Mouse (Mus musculus) adrenal gland, adult 2 months (tissue): ENCODE measurements around the gene Gsc. TPM values are rescaled to one million over a fixed set of nuclear protein-coding genes. Genes with fewer than 3 reads are reported as not detected.

Experiments
- DNase-seq: peaks from one replicate; pipeline ENCODE4 v3.0.0; 2021
- long read RNA-seq: library from polyadenylated mRNA; stranded (forward); transcript quantifications from one replicate; pipeline ENCODE4 v2.0.0, GENCODE M21; 2021
- polyA plus RNA-seq: library from polyadenylated mRNA; depleted of rRNA; stranded (reverse); fragments of >200 nt; gene quantifications from 2 replicates; pipeline ENCODE4 v1.2.3, GENCODE M21; 2012; rRNA removed
- total RNA-seq, 2 experiments: library from RNA; stranded (reverse); gene quantifications; 2 replicates each; pipeline ENCODE4 v1.2.3; 2021

Gsc gene
- not detected for total RNA-seq
- 0.08 and 0.32 TPM in 2 replicates for polyA plus RNA-seq
- long read RNA-seq, result 0 reads

DNA sequence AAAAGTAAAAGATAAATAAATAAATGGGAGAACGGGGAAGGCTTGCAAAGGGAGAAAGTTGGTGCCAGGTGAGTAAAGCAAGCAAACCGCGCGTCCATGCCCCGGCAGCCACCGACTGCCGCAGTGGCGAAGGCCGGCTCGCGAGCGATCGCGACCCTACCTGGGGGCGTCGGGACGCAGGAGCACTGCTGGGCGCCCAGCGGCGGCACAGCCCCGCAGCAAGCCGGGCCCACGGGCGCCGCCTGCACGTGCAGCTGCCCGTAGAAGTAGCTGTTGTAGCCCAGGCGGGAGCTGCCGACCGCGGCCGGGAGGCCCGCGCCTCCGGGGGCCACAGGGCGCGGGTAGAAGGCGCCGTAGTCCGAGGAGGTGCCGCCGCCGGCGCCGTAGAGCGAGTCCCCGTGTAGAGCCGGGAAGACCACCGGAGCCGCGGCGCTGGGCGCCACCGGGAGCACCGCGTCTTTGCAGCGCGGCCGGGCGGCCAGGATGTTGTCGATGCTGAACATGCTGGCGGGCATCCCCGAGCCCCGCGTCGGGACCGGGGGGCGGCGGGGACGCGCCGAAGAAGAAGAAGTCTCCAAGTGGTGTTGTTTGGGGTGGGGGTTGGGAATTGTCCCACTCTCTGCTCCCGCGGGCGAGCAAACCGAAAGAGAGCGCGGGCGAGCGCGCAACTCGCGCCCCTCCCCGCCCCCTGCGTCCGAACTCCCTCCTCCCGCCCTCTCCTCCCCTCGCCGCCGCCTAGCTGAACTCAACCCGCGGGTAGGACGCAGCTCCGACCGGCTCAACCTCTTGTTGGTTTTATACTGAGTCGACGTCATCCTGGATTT, at the start of gene Gsc:
Gene Gsc, minus strand, starts transcription at position 730 of the 824 bp plus-strand sequence.
- peak; percentile 47 for DNase-seq

DNA sequence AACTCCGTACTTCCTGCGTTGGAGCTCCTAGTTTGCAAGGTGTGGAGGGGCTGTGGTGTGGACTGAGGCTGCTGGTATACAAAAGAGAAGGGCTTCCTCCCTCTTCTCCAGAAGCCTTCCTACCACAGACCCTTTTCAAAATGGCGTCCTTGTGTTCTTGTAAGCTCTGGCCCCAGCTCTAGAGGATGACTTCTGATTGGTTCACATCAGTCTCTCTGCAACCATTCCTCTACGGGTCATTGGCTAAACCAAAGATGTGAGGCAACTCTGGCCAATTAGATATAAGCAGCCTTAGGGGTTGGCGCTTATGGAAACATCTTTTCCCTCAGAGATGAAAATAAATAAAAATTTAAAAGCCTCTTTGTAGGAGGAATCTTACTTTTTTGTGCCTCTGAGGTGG, 46.6 kb upstream of the Gsc start:
- DNase-seq, result no peak

- DNase-seq, result no peak
These were observed 34.8 kb upstream of the Gsc start for GRCm38 (mm10) chr12:104507911-104508310.

- DNase-seq, result no peak
These were observed 18.9 kb upstream of the Gsc start for GRCm38 (mm10) chr12:104492009-104492408.

- DNase-seq, result no peak
These were observed 13.1 kb upstream of the Gsc start for GRCm38 (mm10) chr12:104486205-104486604.

GRCm38 (mm10) chr12:104485161-104485560, 12.0 kb upstream of the Gsc start:
- DNase-seq, result no peak

GRCm38 (mm10) chr12:104481007-104481406, 7.9 kb upstream of the Gsc start:
- no peak for DNase-seq

DNA sequence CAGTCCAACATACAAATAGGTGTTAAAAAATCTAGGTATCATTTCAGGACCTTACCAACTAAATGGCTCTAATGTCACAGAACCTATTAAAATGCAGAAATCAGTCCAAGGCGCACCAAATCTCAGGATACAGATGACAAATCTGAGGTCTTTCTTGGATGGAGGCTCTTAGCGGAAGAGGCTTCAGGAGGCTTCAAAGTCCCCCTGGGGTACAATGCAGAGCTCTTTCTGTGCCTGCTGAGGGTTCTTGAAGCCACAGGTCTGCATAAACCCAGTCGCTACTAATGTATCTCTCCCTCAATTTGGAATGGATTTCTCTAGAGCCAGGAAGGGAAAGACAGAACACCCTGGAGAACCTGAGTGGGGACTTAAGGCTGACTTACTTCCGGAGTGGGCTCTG, 5.1 kb upstream of the Gsc start:
- DNase-seq, result no peak

DNA sequence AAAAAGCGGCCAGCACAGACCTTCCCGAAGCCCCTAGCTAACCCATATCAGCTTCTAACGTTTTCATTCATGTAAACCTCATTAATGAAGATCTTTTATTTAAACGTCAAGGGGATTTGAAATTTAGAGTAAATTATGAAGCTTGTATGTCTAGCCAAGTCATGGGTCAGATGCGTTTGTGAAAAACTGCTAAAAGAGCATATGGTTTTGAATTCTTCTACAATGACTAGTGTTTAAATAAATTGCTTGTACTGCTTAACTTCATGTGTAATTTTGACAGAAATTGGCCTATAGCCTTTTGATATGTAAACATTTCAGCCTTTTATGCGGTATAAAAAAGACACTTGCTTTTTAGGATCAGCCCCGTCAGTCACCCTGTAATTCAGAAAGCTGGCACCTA, 4.4 kb upstream of the Gsc start:
- no peak for DNase-seq

DNA sequence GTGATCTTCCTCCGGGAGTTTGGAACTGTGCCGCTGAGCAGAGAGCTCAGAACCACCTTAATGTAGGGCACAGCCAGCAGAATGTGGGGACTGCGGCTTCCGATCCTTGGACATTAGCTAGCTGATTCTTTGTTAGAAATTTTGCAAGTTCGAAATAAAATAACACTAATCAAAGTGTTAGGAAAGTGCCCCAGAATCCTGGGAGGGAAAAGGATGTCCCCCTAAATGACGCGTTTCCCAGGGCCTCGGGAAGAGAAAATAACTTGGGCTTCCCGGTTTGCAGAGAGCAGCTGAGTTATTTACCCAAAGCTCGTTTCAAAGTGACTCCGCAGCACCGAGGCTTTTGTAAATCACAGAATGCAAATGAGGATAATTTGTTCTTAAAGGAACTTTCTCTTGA, 3.9 kb upstream of the Gsc start:
- DNase-seq, result no peak

DNA sequence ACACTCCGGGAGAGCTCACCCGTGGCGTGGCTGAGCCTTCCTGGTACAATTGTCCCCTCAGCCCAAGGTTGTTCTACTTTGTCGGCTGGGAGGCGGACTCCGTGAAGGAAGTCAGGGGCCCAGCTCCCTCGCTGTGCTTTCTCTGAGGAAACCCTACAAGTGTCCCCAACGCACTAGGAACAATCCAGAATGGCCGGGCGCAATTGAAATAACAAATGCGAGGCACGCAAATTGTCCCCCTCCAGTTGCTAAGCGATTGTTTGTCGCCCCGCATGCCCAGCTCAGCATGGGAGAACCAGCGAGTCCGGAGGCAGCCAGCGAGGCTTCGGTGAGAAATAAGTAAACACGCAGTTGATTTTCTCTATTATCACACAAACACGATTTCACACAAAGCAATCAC, 2.8 kb upstream of the Gsc start:
- no peak for DNase-seq

DNA sequence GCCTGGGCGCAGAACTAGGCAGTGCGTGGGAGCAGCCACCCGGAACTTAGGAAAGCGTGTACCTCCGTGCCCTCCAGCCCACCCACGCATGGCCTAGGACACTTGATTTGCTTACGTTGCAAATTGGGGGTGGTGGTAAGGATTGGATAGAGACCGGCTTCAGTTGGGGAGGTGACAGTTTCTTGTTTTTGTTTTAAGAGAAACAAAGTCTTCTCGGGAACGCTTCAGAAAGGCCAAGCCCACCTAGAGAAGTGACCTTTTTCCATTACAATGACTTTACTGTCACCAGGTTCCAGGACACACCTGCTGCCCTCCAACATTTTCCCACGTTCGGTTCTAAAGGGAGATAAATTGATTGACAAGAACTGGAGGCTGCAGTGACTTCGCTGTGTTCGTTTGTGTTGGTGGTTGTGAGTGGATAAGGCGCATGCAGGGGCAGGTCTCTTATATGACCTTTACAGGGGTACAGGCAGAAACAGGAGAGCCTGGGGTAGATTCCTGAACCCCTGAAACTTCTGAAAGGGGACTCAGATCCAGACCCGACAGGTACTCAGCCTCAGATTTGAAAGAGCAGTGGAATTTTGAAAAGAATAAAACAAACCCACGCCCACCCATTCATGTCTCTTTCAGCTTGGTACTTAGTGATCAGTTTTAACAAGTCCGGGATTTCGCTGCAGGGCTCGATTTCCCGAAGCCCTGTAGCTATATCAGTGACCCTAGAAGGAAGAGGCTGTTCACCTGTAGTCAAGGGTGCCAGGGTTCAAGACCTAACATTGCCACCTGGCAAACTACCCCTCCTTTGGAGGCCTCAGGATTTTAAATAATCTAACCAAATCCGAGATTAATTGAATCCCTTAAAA, 2.0 kb upstream of the Gsc start:
- no peak for DNase-seq

DNA sequence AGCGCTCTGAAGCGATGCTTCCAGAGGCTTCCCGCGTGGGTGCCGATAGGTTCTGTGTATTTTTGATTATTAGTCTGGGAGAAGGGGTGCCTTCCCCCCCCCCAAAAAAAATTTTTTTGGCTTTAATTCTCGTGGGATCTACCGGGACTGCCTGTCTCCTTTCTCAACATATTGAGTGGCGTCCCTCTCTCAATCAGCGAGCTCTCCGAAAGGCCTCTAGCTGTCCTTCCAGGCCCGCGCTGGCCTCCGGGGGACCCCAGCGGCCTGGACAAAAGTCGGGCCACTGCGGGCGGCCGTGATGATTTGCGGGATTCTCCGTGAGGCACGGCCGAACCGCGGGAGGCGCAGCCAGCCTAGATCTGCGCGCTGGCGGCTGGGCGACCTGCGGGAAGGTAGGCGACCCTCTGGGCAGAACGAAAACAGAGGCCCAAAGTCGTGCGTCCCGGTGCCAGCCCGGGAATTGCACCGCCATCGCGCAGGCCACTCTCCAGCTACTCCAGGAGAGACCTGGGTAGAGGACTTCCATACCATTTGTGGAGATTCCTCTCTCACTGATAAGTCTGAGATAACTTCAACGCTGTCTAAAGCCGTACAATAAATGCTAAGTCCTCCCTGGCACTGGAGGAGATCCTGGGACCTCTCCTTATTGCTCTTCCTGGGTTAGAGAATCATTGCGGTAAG, 1.2 kb upstream of the Gsc start:
- no peak for DNase-seq

DNA sequence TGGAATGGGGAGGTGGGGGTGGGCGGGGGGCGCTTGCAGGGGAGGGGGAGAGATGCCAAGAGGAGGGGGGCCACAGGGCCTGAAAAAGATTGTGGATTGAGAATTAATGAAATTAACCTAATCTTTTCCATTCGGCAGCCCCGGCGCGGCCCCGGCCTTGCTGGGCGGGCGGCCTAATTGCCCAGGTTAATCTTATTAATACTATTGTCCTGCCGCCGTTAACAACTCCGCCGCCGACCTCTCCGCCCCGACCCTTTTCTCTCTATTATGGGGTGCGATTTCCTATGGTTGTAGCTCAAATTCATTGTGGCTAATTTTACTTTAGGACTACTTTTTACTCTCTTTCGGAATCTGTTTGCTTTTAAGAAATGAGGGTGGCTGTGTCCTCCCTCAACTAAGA, 362 bp upstream of the Gsc start:
- DNase-seq, result no peak

GRCm38 (mm10) chr12:104472218-104472525, 958 bp downstream of the Gsc start:
- DNase-seq, result no peak

DNA sequence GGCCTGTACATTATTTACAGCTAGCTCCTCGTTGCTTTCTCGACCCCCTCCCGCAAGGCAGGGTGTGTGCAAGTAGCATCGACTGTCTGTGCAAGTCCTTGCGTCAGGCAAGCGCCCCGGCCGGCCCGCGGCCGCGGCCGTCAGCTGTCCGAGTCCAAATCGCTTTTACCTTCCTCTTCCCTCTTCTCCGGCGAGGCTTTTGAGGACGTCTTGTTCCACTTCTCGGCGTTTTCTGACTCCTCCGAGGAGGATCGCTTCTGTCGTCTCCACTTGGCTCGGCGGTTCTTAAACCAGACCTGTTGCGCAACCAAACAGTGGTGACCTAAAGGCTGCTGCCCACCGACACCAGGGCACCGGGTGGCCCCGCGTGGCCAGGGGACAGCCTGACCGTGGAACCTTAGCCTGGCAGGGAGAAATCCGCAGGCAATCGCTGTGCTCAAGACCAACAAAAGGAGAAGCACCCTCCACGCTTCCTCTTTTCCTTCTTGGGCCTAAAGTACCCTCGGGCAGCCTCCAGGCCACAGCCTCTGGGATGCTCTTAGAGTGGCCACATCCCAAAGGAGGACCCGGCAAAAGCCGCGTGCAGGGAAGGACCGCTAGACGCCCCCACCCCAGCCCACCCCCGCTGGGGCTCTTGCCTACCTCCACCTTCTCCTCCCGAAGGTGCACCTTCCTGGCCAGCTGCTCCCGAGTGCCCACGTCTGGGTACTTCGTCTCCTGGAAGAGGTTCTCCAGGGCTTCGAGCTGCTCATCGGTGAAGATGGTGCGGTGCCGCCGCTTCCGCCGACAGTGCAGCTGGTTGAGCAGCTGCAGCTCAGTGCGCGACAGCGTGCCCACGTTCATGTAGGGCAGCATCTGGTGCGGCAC, 1.5 kb downstream of the Gsc start:
- DNase-seq, result peak; percentile 30

GRCm38 (mm10) chr12:104470646-104471045, 2.5 kb downstream of the Gsc start:
- DNase-seq, result no peak

DNA sequence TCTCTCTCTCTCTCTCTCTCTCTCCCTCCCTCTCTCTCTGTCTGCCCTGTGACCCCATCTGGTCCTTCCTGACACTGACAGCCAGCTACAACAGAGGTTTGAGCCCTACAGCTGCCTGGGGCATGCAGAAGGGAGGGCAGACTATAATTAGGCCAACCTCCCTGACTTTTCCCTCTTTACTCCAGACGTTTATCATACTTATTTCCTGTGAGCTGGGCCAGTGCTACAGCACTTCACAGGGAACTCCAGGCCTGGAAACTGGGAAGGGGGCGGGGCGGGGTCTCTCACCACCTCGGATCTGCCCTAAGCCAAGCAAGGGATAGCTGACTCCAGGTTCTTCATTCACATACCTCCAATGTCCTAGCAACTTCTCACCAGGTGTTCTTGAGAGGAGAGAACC, 4.3 kb downstream of the Gsc start:
- DNase-seq, result no peak

DNA sequence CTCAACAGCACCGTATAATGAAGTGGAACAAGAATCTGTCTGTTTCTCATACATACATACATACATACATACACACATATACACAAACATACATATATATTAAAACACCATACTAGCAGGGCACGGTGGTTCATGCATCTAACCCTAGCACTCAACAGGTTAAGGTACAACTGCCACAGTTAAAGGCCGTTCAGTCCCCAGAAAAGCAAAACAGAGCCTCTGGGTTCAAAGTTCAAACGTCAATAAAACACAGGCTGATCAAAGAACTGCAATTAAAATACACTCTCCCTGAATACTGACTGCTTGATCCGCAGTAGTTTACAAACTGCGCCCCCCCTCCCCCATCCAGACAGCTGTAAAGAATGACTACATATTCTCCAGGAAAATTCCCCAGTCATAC, 5.8 kb downstream of the Gsc start:
- no peak for DNase-seq

DNA sequence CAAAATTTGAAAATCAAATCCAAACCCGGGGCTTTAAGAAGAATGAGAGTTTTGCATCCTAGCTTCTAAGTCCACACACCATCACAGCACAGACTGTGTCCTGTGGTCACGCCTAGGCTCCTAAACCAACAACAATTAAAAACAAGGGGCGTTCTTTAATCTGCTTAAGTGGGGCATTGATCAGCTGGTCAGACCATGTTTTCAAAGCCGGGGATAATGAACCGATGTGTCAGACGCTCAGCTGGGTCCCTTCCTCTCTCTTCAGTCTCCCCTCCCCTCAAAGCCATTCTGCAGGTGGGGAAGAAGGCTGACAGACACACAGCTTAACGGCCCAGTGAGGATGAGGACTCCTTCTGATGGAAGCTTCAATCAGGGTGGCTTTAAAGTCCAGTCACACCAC, 6.2 kb downstream of the Gsc start:
- DNase-seq, result no peak

DNA sequence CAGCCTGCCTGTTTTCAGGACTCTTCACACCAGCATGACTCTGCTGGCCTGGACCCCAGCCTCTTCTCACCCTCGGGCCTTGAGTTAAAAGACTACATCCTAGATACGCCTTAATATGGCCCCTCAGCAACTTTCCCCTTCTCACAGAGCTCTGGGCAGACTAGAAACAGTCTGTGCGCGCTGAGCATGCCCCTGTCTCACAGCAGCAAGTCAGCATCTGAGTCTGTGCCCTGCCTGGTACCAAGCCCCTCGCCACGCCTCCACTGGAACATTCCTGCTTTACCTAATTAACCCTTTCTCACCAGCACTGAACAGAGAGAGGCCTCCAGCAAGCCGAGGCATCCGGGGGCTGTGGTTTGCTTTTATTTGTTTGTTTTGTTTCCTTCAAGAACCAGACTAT, 11.8 kb downstream of the Gsc start:
- DNase-seq, result no peak

DNA sequence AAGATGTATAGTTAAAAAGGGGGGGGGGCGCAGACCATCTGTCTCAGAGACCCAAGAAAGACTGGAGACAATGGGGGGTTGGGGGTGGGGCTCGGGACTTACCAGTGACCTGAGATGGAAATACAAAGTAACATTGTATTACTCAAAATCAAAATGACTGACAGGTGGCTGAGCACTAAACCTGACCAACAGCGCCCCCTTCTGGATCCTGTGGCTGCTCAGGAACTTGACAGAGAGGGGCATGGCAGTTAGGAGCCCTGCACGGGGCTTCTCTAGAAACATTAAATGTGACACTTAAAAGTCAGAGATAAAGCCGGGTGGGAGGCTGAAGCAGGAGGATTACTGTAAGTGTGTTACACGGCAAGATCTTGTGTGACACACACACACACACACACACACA, 13.8 kb downstream of the Gsc start:
- DNase-seq, result no peak
